Mouse (Mus musculus): Measurements from ENCODE around the gene Fbxl4. TPM values are rescaled to one million over a fixed set of nuclear protein-coding genes. Genes with fewer than 3 reads are reported as not detected.
A peak's percentile ranks its signal among the peaks of the same experiment; 100 is the strongest.
"Not testable (repeated sequence)": the region's sequence is repeated elsewhere in the genome, so short reads cannot be mapped to it uniquely, and the experiment has no call there.

Fbxl4 gene
- 13.1 and 13.7 TPM in 2 replicates for polyA plus RNA-seq (2015; fragmentation: Nextera tagmentation; extraction: Ambion mirVana)

GRCm38 (mm10) chr4:22357266-22357930 is at the start of gene Fbxl4:
TSS of gene Fbxl4 (plus strand) at chr4:22357543.
- H3K27ac ChIP-seq, result peak within 1 kb of the TSS; percentile 94
- peak within 1 kb of the TSS; percentile 84 for H3K9ac ChIP-seq
- H3K4me1 ChIP-seq (replicated peaks), result no peaks in the 10 kb centered on the region
- peak within 1 kb of the TSS; percentile 77 for H3K4me3 ChIP-seq (replicated peaks)
- H3K27me3 ChIP-seq (replicated peaks), result no peaks in the 10 kb centered on the region
- peak within 1 kb of the TSS; percentile 76 for H3K4me2 ChIP-seq (replicated peaks)
- WGBS, result under 1% methylated on average over 61 of the region's 62 CpGs
- H3K9me3 ChIP-seq, result no peaks in the 10 kb centered on the region
- peak; percentile 99 for ATAC-seq
- no peaks in the 10 kb centered on the region for H3K36me3 ChIP-seq

- 88% methylated on average over 3 of the region's 3 CpGs for WGBS
Measured at GRCm38 (mm10) chr4:22314564-22314963, 42.8 kb upstream of the Fbxl4 start.

GRCm38 (mm10) chr4:22342816-22343573 is 14.3 kb upstream of the Fbxl4 start:
- no peaks in the 10 kb centered on the region for H3K36me3 ChIP-seq
- no peaks in the 10 kb centered on the region for H3K4me1 ChIP-seq (replicated peaks)
- WGBS, result 63% methylated on average over 8 of the region's 8 CpGs
- no peak overlapping the region for H3K9ac ChIP-seq
- no peak overlapping the region for H3K4me3 ChIP-seq (replicated peaks)
- H3K27ac ChIP-seq, result no peak overlapping the region
- no peak for ATAC-seq
- H3K9me3 ChIP-seq, result no peaks in the 10 kb centered on the region
- no peak overlapping the region for H3K4me2 ChIP-seq (replicated peaks)
- no peaks in the 10 kb centered on the region for H3K27me3 ChIP-seq (replicated peaks)

More at GRCm38 (mm10) chr4:22314564-22314963, 42.8 kb upstream of the Fbxl4 start:
- no peaks in the 10 kb centered on the region for H3K9me3 ChIP-seq
- no peak for ATAC-seq
- no peak overlapping the region for H3K9ac ChIP-seq
- no peak overlapping the region for H3K4me3 ChIP-seq (replicated peaks)
- no peaks in the 10 kb centered on the region for H3K36me3 ChIP-seq
- no peak overlapping the region for H3K4me2 ChIP-seq (replicated peaks)
- H3K27ac ChIP-seq, result no peak overlapping the region
- no peaks in the 10 kb centered on the region for H3K27me3 ChIP-seq (replicated peaks)
- H3K4me1 ChIP-seq (replicated peaks), result no peaks in the 10 kb centered on the region

GRCm38 (mm10) chr4:22349086-22349485 is 8.3 kb upstream of the Fbxl4 start:
- H3K27me3 ChIP-seq (replicated peaks); H3K9ac ChIP-seq; H3K4me2 ChIP-seq (replicated peaks); H3K36me3 ChIP-seq; H3K4me1 ChIP-seq (replicated peaks); H3K4me3 ChIP-seq (replicated peaks); ATAC-seq; H3K27ac ChIP-seq; H3K9me3 ChIP-seq: not testable (repeated sequence)
- WGBS, result 83% methylated on average over 4 of the region's 4 CpGs

GRCm38 (mm10) chr4:22357931-22358300 is 573 bp downstream of the Fbxl4 start:
- peak overlapping the region; percentile 84 for H3K9ac ChIP-seq
- H3K27ac ChIP-seq, result peak overlapping the region; percentile 94
- 6% methylated on average over 10 of the region's 10 CpGs for WGBS
- H3K4me2 ChIP-seq (replicated peaks), result peak overlapping the region; percentile 76
- H3K4me1 ChIP-seq (replicated peaks), result no peaks in the 10 kb centered on the region
- H3K27me3 ChIP-seq (replicated peaks), result no peaks in the 10 kb centered on the region
- H3K36me3 ChIP-seq, result no peaks in the 10 kb centered on the region
- peak overlapping the region; percentile 77 for H3K4me3 ChIP-seq (replicated peaks)
- no peaks in the 10 kb centered on the region for H3K9me3 ChIP-seq
- ATAC-seq, result peak; percentile 66

GRCm38 (mm10) chr4:22358487-22358886 is 1.1 kb downstream of the Fbxl4 start:
- H3K27me3 ChIP-seq (replicated peaks), result no peaks in the 10 kb centered on the region
- peak overlapping the region; percentile 76 for H3K4me2 ChIP-seq (replicated peaks)
- no peak overlapping the region for H3K27ac ChIP-seq
- 79% methylated on average over 10 of the region's 10 CpGs for WGBS
- H3K9ac ChIP-seq, result no peak overlapping the region
- no peaks in the 10 kb centered on the region for H3K4me1 ChIP-seq (replicated peaks)
- no peaks in the 10 kb centered on the region for H3K9me3 ChIP-seq
- no peak overlapping the region; the same call in 1 of the 2 replicates for H3K4me3 ChIP-seq (replicated peaks)
- no peaks in the 10 kb centered on the region for H3K36me3 ChIP-seq
- no peak for ATAC-seq

GRCm38 (mm10) chr4:22367368-22367767 is 10.0 kb downstream of the Fbxl4 start:
- ATAC-seq, result peak; percentile 63; the same call in 1 of the 2 replicates

GRCm38 (mm10) chr4:22378516-22378915 is 21.2 kb downstream of the Fbxl4 start:
- Histone ChIP-seq H3K4me1 (replicated peaks) (no peaks in the 10 kb centered on the region), H3K9me3 (no peaks in the 10 kb centered on the region), H3K4me2 (replicated peaks) (no peak overlapping the region), H3K27ac (no peak overlapping the region), H3K9ac (no peak overlapping the region), H3K36me3 (no peaks in the 10 kb centered on the region), H3K4me3 (replicated peaks) (no peak overlapping the region), H3K27me3 (replicated peaks) (no peaks in the 10 kb centered on the region)
- 9% methylated on average over 1 of the region's 1 CpGs for WGBS
- ATAC-seq, result no peak

More at GRCm38 (mm10) chr4:22367368-22367767, 10.0 kb downstream of the Fbxl4 start:
- no peak overlapping the region for H3K4me3 ChIP-seq (replicated peaks)
- no peak overlapping the region for H3K4me2 ChIP-seq (replicated peaks)
- no peaks in the 10 kb centered on the region for H3K36me3 ChIP-seq
- no peak overlapping the region for H3K9ac ChIP-seq
- no peak overlapping the region for H3K27ac ChIP-seq
- no peaks in the 10 kb centered on the region for H3K27me3 ChIP-seq (replicated peaks)
- no peaks in the 10 kb centered on the region for H3K4me1 ChIP-seq (replicated peaks)
- no peaks in the 10 kb centered on the region for H3K9me3 ChIP-seq
- WGBS, result 62% methylated on average over 5 of the region's 5 CpGs

GRCm38 (mm10) chr4:22380646-22381045 is 23.3 kb downstream of the Fbxl4 start:
- Histone ChIP-seq H3K4me3 (replicated peaks) (no peak overlapping the region), H3K27ac (no peak overlapping the region), H3K4me2 (replicated peaks) (no peak overlapping the region), H3K9ac (no peak overlapping the region), H3K27me3 (replicated peaks) (no peaks in the 10 kb centered on the region), H3K4me1 (replicated peaks) (no peaks in the 10 kb centered on the region), H3K9me3 (no peaks in the 10 kb centered on the region), H3K36me3 (no peaks in the 10 kb centered on the region)
- no peak for ATAC-seq
- 51% methylated on average over 6 of the region's 6 CpGs for WGBS

GRCm38 (mm10) chr4:22383528-22384265 is 26.4 kb downstream of the Fbxl4 start:
- Histone ChIP-seq H3K27ac (no peak overlapping the region), H3K9me3 (no peaks in the 10 kb centered on the region), H3K36me3 (no peaks in the 10 kb centered on the region), H3K4me2 (replicated peaks) (no peak overlapping the region), H3K27me3 (replicated peaks) (no peaks in the 10 kb centered on the region), H3K4me3 (replicated peaks) (no peak overlapping the region), H3K9ac (no peak overlapping the region), H3K4me1 (replicated peaks) (no peaks in the 10 kb centered on the region)
- no peak for ATAC-seq
- 93% methylated on average over 1 of the region's 1 CpGs for WGBS

GRCm38 (mm10) chr4:22390045-22390444 is 32.7 kb downstream of the Fbxl4 start:
- no peaks in the 10 kb centered on the region for H3K36me3 ChIP-seq
- no peak overlapping the region for H3K4me3 ChIP-seq (replicated peaks)
- no peak overlapping the region for H3K4me2 ChIP-seq (replicated peaks)
- 47% methylated on average over 7 of the region's 7 CpGs for WGBS
- H3K27ac ChIP-seq, result no peak overlapping the region
- H3K9me3 ChIP-seq, result no peaks in the 10 kb centered on the region
- no peaks in the 10 kb centered on the region for H3K27me3 ChIP-seq (replicated peaks)
- H3K4me1 ChIP-seq (replicated peaks), result no peaks in the 10 kb centered on the region
- ATAC-seq, result no peak
- no peak overlapping the region for H3K9ac ChIP-seq

- 71% methylated on average over 13 of the region's 13 CpGs for WGBS
- Histone ChIP-seq H3K9me3 (no peaks in the 10 kb centered on the region), H3K4me3 (replicated peaks) (no peak overlapping the region), H3K36me3 (no peaks in the 10 kb centered on the region), H3K27ac (no peak overlapping the region), H3K27me3 (replicated peaks) (no peaks in the 10 kb centered on the region), H3K4me1 (replicated peaks) (no peaks in the 10 kb centered on the region), H3K9ac (no peak overlapping the region), H3K4me2 (replicated peaks) (no peak overlapping the region)
- ATAC-seq, result no peak
Measured at GRCm38 (mm10) chr4:22392777-22393473, 35.6 kb downstream of the Fbxl4 start.

All from intestine, embryonic 15.5 days (tissue).